Mouse (Mus musculus) cerebellum, adult 11-12 months (tissue): ENCODE results near the gene Gm17571.
A peak's percentile ranks its signal among the peaks of the same experiment; 100 is the strongest.

Experiments
- DNase-seq: peaks from one replicate; pipeline ENCODE4 v3.0.0; 2022

The Gm17571 gene

DNA sequence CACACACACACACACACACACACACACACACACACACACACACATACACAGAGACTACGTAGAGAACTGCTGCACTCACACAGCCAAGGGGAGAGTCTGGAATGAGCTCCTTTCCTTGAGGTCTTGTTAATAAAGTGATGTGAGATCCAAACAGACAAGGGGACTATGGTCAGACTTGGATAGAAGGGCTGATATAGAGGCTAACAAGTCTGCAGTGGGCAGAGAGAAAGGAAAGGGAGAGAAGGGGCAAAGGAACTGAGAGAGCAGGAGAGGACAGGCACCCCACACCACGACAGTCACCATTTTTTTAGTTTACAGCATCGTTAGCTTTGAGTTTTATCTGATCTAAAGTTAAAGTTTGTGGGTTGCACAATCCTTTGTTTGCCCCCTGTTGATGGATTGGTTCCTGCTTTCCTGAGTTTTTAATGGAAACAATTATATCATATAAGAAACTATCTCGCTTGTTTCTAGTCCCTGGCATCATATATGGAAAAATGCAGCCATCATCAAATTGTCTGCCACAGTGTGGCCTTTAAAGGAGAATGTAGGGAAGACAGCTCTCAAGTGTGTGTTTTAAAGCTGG lies at the start of gene Gm17571:
Gene Gm17571, minus strand, starts transcription at position 51 of the 583 bp plus-strand sequence.
- no peak for DNase-seq

DNA sequence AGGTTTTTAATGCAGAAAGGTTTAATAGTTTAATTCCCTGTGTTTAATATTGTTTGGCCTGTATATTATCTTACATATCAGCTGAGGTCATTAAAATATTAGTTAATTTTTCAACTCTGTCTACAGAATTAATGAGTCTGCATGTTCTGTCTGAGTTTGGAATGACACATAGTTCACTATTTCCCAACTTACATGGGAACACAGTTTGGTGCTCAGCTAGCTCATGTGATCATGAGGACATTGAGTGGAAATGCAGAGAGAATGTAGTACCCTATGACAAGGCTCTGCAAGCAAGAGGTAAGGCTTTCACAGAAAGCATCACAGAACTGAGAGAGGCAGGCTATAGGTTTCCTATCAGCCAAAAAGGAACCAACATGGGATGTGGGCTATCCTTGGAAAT lies 49.0 kb upstream of the Gm17571 start:
- no peak for DNase-seq

DNA sequence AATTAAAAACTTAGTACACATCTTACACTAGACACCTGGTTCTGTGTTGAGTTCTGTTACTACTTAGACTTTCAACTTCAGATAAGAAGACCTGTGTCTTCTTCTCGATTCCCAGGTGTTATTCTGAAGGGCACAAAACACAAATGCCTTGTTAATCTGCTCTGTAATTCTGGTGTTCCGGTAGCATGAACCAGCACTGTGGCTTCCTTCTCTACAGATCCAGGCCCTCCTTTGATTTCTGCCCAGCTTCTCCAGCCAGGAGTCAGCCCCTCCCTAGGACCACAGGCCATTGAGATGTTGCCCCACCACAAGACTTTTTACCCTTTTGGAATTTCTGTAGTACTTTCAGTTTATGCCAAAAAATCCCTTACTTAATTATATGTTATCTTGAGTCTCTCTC lies 47.2 kb upstream of the Gm17571 start:
- no peak for DNase-seq

DNA sequence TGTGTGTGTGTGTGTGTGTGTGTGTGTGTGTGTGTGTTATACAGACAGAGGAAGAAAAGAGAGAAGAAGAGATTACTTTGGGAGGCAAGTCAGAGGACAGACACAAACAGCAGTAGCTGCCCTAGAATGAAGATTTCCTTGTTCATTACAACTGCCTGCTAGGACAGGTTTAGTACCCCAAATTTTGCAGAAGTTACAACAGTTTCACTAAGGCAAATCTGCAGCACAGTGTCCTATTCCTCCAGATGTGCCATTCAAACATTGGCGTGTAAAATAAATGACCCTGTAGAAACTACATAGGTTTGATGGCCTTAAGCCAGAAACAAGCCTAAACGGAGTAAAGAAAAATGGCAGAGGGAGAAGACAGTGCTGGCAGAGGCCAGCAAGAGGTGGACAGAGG lies 46.3 kb upstream of the Gm17571 start:
- DNase-seq = no peak

DNA sequence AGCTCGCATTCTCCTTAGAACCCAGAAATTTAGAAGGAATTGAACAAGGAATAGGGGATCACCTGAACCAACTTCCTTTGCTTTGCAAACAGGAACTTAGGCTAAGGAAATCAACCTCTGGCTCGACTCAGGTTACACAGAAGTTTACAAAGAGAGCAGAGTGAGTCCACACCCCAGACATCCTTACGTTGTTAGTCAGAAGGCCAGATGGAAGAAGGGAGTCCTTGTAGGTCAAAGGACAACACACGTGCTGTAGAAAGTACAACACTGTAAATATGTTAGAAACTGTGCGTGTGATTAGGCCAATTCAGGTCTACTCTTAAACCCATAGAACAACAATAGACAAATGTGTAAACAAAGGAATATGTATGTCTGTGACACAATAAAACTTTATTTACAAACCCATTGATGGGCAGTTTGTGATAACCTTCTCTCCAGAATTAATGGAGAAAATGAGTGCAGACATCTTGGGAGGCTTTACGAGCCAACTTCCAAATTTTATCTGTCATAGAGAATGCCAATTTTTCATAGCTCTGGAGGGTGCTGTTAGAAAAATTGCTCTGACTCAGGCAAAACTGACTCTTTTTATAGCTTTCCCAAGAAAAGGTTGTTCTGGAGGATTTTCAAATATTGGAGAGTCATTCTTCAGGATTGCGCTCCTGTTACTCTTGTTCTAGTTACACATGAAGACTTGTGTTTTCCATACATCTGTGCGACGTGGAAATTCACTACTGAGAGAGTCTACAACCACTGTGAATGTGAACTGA lies 45.5 kb upstream of the Gm17571 start:
- DNase-seq = no peak

DNA sequence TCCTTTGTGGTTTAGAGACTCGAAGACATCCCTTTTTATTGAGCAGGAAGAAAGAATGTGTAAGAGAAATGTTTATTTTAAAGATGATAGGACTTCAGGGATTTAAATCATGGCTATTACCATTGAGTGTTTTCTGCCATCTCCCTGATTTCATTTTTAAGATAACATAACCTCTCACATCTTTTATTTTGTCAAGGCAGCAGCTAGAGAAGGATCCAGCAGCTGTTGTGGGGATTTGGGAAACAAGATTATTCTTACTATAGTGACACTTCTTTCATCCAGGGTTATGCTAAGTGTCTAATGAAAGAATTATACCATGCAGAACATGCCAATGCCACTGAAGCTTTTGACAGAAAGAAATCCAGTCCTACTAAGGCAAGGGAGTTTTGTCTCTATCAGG lies 44.6 kb upstream of the Gm17571 start:
- DNase-seq = no peak

DNA sequence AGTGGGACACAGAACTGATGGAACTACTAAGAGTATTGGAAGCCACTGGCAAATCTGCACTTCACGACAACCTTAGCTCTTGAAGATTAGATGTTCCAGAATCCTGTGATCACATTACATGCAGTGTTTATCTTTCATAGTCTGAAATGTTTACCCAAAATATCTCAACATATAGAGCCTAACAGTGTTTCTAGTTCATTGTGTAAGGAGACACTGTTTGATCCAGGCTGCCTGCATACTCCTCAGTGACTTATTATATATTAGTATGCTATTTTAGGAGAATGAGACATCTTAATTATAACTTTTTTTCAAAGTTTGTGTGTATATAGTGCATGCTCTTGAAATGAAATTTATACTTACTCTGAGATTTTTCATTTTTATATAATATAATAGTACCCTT lies 39.4 kb upstream of the Gm17571 start:
- no peak for DNase-seq

DNA sequence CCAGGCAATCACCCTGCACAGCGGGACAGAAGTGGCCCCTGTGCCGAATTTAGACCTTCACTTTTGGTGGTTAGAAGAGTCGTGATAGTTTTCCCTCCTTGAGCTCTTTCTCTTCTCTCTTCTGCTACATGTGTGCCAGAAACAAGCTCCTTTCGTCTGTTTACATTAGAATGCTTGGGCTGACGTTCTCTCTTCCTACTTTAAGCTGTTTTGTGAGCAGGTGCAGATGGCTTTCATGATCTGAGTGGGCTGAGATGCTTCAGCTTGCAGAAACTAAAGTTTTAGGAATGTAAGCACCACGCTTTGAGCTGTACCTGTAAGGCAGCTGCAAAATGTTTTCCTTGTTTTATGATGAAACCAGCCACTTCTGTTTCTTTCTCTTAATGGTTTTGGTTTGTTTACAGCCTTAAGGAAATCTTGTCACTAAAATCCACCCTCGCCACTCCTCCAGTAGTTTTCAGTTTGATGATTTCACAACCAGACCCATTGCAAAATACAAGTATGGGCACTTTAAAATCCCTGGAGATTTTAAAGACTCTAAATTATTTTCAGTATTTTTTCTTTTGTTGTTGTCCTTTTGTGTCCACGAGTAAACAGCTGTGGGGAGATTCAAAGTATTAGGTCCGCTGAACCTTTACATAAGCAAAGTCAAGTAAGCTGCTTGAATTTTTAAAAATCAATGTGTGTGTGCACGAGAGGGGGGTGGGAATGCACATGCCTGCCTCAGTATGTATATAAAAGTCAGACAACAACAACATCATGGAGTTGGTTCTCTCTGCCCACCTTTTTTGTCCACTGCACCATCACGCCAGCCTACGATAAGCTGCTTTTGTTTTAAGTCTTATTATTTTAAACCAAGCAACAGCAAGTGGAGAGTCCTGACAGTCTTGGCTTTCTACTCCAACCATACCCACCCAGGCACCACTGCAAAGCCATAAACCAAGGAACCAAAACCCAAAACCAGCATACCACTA lies 38.0 kb upstream of the Gm17571 start:
- no peak for DNase-seq

DNA sequence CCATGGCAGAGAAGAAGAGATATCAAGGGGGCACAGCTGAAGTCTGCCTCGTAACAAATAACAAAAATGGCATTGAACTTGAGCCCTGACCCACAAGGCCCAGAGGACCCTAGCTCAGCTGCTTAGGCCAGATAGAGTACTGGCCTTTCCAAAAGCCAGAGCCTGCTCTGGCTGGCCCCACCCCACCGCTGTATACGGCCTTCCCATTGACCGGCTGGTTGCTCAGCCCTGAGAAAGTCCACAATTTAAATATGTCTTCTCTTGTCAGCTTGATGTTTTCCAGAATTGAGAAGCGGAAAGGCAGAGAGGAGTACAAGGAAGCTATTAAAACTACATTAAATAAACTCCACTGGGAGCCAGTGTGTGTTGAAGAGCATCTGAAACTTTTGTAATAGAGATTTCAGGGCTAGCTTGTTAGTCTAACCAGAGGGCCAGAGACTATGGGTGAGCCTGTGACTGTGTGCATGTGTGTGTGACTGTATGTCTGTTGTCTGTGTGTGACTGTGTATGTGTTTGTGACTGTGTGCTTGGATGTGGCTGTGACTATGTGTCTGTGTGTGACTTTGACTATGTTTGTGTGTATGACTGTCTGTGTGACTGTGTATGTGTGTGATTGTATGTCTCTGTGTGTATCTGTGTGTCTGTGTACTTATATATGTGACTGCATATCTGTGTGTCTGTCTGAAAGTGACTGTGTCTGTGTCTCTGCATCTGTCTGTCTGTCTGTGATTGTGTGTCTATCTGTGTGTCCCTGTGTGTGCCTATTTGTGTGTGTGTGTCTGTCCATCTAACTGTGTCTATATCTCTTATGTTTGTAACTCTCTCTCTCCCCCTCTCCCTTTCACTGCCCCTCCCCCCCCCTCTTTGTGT lies 36.9 kb upstream of the Gm17571 start:
- no peak for DNase-seq

DNA sequence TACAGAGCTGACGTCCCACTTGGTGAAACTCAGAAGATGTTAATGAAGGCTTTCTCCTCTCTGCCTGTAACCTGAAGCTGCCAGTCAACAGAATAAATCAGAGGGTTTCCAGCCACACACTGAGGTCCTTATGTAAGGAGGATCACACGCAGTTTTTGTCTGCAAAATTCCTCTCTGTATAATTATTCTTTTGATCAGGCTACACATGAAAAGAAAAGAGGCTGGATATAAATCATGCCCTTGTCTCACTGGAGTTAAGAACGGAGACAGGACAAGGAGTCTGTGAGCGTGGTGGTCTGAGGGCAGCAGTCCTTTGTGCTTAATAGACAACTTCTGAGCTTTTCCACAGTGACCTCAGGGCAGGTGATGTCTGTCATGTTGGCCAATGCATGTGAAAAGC lies 32.7 kb upstream of the Gm17571 start:
- DNase-seq = no peak

DNA sequence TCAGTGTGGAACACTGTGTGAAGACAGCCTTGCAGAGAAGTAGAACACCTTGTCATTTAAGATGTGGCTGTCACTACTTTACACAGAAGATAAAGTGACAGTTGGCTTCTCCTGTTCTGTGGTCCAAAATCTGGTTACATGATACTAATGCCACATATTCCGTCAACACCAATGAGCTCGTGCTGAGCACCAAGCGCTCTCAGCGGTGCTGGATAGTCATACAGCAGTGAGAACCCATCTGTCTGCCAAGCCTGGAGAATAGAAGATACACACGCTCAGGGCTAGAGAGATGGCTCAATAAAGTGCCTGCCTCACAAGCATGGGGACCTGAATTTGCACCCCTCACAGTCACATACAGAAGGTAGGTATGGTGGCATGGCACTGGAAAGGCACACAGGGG lies 28.4 kb upstream of the Gm17571 start:
- peak; percentile 50 for DNase-seq

DNA sequence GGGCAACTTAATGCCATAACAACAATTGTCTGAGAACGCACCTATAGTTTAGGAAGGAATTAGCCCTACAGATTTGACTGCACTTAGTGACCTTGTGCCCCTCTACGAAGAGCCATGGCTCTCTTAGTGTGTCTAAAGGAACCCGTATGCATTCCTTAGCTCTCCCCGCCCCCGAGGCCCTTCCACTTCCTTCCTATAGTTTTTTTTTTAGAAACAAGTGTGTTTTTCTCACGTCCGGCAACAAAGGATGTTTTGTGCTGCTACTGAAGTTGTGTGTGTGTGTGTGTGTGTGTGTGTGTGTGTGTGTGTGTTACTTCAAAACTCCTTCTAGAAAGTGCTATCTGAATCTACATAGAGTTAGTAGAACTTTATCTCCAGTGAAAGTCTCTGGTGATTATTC lies 23.5 kb upstream of the Gm17571 start:
- no peak for DNase-seq

DNA sequence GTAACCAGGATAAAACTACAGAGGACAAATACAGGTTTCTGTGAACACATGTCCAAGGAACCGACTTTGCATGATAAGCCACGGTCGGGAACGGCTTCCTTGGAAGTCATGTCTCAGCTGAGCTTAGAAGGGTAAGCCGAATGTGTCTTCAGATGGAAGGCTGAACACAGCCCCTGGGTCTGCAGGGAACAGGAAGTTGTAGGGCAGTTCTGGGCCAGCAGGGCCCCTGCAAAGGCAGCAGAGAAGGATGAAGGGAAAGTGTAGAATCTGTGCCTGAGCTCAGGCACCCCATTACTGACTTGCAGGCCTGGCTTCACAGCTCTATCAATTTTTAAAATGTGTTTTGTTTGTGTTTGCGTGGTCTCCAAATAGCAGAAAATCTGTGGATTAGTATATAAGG lies 22.2 kb upstream of the Gm17571 start:
- DNase-seq = no peak

DNA sequence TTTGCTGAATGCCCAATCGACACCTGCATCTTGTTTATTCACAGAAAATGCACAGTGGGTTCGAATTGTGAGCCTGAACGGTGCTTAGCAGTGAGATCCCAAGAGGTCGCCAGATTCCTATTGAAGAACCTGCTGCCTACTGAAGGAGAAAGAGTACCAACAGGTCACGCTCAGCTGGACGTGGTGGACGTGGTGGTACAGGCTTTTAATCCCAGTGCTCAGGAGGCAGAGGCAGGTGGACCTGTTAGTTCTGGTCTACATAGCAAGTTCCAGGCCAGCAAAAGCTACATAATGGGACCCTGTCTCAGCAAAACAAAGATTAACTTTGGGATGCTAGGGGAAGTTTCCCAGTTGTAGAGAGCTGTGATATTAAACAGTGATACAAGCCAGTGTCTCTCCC lies 21.2 kb upstream of the Gm17571 start:
- no peak for DNase-seq

DNA sequence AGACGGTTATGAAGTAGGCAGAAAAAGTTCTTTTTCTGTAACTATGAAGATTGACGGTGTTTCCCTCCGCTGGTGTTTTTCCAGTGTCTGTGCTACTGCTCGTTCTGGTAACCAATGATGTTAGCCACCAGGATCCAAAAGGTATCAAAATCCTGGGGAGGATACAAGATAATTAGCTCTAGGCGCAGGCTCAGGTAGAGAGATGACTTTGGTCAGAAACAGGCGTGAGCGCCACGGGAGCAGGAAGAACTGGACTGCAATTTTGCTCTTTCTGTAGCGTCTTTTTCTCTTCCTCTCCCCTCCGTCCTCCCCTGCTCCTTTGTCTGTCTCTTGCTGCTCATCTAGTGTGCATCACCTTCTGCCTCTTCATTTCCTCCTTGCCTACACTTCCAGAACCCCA lies 20.3 kb upstream of the Gm17571 start:
- no peak for DNase-seq

DNA sequence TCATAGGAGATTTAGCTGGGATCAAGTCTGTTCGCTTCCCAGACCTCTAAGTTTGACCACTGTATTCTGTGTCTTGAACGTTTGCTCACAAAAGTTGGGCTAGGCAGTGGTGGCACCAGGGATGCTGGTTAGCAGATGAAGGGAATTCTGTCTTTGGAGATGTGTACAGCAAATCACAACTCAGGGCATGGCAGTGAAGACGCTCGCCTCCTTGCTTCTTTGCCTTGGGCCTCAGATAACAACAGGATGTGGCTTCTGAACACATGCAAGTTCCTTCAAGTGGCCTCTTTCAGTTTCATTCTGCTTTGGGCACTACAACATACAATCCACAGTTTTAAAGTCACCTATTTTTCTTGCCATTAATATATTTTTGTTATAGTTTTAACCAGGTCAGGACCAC lies 19.8 kb upstream of the Gm17571 start:
- no peak for DNase-seq

DNA sequence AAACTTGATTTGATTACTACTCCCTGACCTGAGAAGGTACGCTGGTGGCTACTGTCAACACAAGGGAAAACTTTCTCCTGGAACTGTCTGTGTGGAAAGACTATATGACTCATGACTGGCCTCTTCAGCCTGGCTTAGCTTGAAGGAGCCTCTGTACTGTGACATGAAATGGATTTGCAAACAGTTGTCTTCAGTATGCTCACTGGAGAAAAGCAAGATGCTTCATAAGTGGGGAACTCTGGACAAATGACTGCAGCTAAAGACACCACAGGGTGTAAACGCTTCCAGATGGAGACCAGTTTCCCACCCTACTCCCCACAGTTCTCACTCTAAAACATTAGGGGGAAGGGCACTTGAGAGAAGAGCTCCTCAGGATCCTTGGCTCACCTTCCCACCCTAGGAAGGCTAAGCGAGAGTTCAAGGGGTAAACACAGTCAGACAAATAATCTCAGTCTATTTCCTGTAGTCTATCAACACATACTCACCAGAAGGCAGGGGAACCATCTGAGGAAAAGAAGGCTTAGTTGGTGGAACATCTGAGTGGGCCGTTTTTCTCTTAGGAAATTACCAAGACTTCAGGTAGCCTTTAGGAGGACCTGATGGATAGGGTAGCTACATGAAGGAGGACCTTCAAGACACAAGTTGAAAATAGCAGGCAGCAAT lies 18.9 kb upstream of the Gm17571 start:
- DNase-seq = no peak

DNA sequence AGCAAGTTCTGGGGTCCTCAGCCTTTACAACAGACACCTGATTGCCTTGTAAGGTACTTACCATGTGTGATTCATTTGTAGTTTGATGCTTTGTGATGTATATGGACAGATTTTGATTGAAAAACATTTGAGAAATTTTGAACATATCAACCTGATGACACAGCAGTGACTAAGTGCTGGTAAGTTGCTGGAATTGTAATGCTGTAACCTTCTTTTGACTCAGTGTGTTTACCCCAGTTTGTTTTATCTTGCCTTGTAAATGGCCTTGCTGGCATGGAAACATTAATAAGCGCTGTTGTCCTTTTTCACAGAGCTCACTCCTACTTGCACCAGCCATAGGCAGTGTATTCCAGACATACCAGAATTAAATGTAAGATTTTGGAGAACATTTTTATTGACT lies 14.4 kb upstream of the Gm17571 start:
- DNase-seq = no peak

DNA sequence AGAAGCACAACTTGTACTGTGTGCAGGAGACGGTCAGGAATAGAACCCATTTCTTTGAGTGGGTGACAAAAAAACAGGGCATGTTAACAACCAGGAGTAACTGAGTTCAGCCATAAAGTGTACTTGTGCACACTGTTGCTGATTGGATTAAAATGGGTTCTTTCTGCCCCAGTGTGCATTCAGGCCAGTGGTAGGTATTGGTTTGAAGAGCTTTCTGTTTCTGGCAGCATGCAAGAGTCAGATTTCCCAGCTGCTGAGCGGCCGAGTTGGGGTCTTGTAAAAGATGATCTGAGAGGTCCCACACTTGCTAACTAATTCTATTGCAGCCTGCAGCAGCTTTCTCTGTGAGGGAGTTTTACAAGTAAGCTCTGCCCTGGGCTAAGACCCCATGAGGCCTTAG lies 13.5 kb upstream of the Gm17571 start:
- no peak for DNase-seq

DNA sequence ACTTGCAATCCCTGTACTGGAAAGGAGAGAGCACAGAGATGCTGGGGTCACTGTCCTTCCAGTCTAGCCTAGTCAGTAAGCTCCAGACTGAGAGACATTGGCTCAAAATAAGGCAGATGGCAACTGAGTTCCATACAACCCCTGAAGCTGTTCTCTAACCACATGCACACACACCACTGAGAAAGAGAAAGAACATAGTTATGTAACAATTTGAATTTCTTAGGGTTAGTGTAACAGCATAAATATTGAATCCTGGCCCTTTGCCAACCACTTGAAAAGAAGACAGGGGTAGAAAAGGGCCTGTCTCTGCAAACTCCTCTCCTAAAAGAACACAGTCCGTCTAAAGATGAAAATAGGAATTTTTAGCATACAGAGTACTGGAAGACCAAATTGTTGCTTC lies 12.8 kb upstream of the Gm17571 start:
- no peak for DNase-seq

DNA sequence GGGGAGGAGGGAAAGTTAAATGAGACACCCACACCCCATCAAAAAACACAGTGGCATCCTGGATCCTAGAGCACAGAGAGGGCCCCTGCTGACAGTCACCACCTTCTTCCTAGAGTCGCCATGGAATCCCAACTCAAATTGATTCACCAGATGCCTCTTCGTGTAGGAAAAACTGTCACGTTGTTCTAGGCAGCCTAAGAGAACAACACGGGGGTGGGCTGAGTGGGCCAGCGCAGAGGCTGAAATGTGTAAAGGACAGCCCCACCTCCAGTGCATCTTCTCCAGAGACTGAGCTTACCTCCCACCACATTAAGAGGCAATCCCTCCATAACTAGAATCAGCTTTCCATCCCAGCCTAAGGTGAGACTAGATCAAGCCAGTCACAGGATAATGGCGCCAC lies 11.2 kb upstream of the Gm17571 start:
- no peak for DNase-seq

DNA sequence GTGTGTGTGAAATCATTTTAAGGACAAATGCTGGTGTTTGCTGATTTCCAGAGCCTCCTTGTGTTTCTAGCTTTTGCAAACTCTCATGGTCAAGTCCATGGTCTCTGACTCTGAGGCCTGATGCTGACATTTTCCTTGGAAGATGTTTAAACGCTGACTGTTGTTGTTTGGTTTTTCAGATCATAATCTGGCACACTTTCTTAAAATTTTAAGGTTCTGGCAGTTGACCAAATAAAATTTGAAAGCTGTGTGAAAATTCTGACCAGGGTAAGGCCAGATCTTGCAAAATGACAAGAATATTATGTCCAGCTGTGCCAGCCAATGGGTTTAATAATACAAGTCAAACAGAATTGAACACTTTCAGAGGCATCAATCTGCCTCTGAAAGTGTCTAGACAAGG lies 8.7 kb upstream of the Gm17571 start:
- no peak for DNase-seq
